Mouse (Mus musculus) MEL (cell line): Measurements from ENCODE around the gene Eif4b. TPM values are rescaled to one million over a fixed set of nuclear protein-coding genes. Genes with fewer than 3 reads are reported as not detected.

ENCODE experiments used
- DNase-seq: peaks from one replicate; pipeline ENCODE4 v3.0.0; 2011; ENCODE audit warnings: low read depth, low spot score
- H3K27ac ChIP-seq: 2 replicates; pipeline ENCODE4 v1.5.1; 2012; ENCODE audit warnings: low read depth, mild to moderate bottlenecking, control low read depth, low read length, moderate library complexity; ENCODE audit not compliant: control insufficient read depth
- H3K27me3 ChIP-seq, 2 experiments: fragments of 150-350 bp in 1 of 2; sonication (generic) in 1 of 2; 2 replicates each; pipeline ENCODE4 v1.6.1; 2012; ENCODE audit warnings: low read length in 2 of 2, mild to moderate bottlenecking in 2 of 2, improper control_type of control experiment in 1 of 2, moderate library complexity in 1 of 2; ENCODE audit not compliant: insufficient read depth in 2 of 2, control insufficient read depth in 1 of 2
- H3K36me3 ChIP-seq, 2 experiments: 2 replicates each; pipeline ENCODE4 v1.6.1; 2012 to 2014; ENCODE audit warnings: low read length in 2 of 2, improper control_type of control experiment in 1 of 2, inconsistent platforms in 1 of 2, mild to moderate bottlenecking in 1 of 2; ENCODE audit not compliant: insufficient read depth in 2 of 2, control insufficient read depth in 1 of 2
- H3K4me1 ChIP-seq, 2 experiments: fragments of 150-350 bp in 1 of 2; sonication (generic) in 1 of 2; 2 replicates each; pipeline ENCODE4 v1.6.1; 2012; ENCODE audit warnings: low read length in 2 of 2, improper control_type of control experiment in 1 of 2, mild to moderate bottlenecking in 1 of 2; ENCODE audit not compliant: insufficient read depth in 2 of 2, control insufficient read depth in 1 of 2
- H3K4me3 ChIP-seq, 2 experiments: fragments of 150-350 bp in 1 of 2; sonication (generic) in 1 of 2; 2 replicates each; pipeline ENCODE4 v1.5.1; 2012; ENCODE audit warnings: low read depth in 2 of 2, low read length in 2 of 2, mild to moderate bottlenecking in 2 of 2, moderate library complexity in 2 of 2, control low read depth in 1 of 2, improper control_type of control experiment in 1 of 2; ENCODE audit not compliant: control insufficient read depth in 1 of 2, insufficient read depth in 1 of 2
- H3K79me2 ChIP-seq: 2 replicates; pipeline ENCODE4 v1.6.1; 2012; ENCODE audit warnings: mild to moderate bottlenecking, low read length, moderate library complexity; ENCODE audit not compliant: control insufficient read depth, poor library complexity, insufficient read depth
- H3K9ac ChIP-seq: 2 replicates; pipeline ENCODE4 v1.6.1; 2012; ENCODE audit warnings: low read depth, mild to moderate bottlenecking, control low read depth, low read length, moderate library complexity; ENCODE audit not compliant: control insufficient read depth, poor library complexity, severe bottlenecking
- H3K9me3 ChIP-seq: fragments of 150-350 bp; sonication (generic); replicated peaks from 2 replicates; pipeline ENCODE4 v1.6.1; 2012; ENCODE audit warnings: mild to moderate bottlenecking, low read length, improper control_type of control experiment, moderate library complexity; ENCODE audit not compliant: insufficient read depth
- BHLHE40 ChIP-seq: IDR thresholded peaks from 2 replicates; pipeline ENCODE4 v1.6.1; 2012; ENCODE audit warnings: low read depth, mild to moderate bottlenecking, inconsistent platforms, low read length, improper control_type of control experiment, borderline replicate concordance
- CHD2 ChIP-seq: IDR thresholded peaks from 2 replicates; pipeline ENCODE4 v1.6.1; 2011; ENCODE audit warnings: low read length, improper control_type of control experiment
- E2F4 ChIP-seq: IDR thresholded peaks from 2 replicates; pipeline ENCODE4 v1.6.1; 2011; ENCODE audit warnings: low read depth, low read length, improper control_type of control experiment, borderline replicate concordance
- ELF1 ChIP-seq: IDR thresholded peaks from 2 replicates; pipeline ENCODE4 v1.6.1; 2014; ENCODE audit warnings: low read depth, mild to moderate bottlenecking, inconsistent platforms, low read length, improper control_type of control experiment, moderate library complexity
- EP300 ChIP-seq, 2 experiments: IDR thresholded peaks; 2 replicates each; pipeline ENCODE4 v1.6.1; 2011; ENCODE audit warnings: improper control_type of control experiment in 2 of 2, low read length in 2 of 2, low read depth in 1 of 2, mild to moderate bottlenecking in 1 of 2
- ETS1 ChIP-seq: IDR thresholded peaks from 2 replicates; pipeline ENCODE4 v1.6.1; 2012; ENCODE audit warnings: low read depth, mild to moderate bottlenecking, inconsistent platforms, low read length, improper control_type of control experiment, moderate library complexity
- GABPA ChIP-seq: IDR thresholded peaks from 2 replicates; pipeline ENCODE4 v1.6.1; 2012; ENCODE audit warnings: low read depth, mild to moderate bottlenecking, inconsistent platforms, low read length, improper control_type of control experiment, moderate library complexity
- KAT2A ChIP-seq: conservative IDR thresholded peaks from 2 replicates; pipeline ENCODE4 v1.6.1; 2012; ENCODE audit warnings: low read depth, low read length, improper control_type of control experiment, inconsistent platforms
- MAX ChIP-seq: IDR thresholded peaks from 2 replicates; pipeline ENCODE4 v1.6.1; 2011; ENCODE audit warnings: low read length, improper control_type of control experiment
- MEF2A ChIP-seq: IDR thresholded peaks from 2 replicates; pipeline ENCODE4 v1.6.1; 2014; ENCODE audit warnings: low read depth, mild to moderate bottlenecking, inconsistent platforms, low read length, improper control_type of control experiment; ENCODE audit not compliant: poor library complexity, insufficient replicate concordance, severe bottlenecking; ENCODE audit errors: extremely low read depth
- MYB ChIP-seq: IDR thresholded peaks from 2 replicates; pipeline ENCODE4 v1.6.1; 2011; ENCODE audit warnings: mild to moderate bottlenecking, low read depth, low read length, improper control_type of control experiment
- SMC3 ChIP-seq: IDR thresholded peaks from 2 replicates; pipeline ENCODE4 v1.6.1; 2011; ENCODE audit warnings: low read depth, low read length, improper control_type of control experiment
- TAL1 ChIP-seq: IDR thresholded peaks from 2 replicates; pipeline ENCODE4 v1.6.1; 2012; ENCODE audit warnings: mild to moderate bottlenecking, inconsistent platforms, low read length, moderate library complexity, mixed read lengths
- TCF12 ChIP-seq: IDR thresholded peaks from 2 replicates; pipeline ENCODE4 v1.6.1; 2014; ENCODE audit warnings: low read depth, mild to moderate bottlenecking, inconsistent platforms, low read length, improper control_type of control experiment, moderate library complexity
- UBTF ChIP-seq: IDR thresholded peaks from 2 replicates; pipeline ENCODE4 v1.6.1; 2012; ENCODE audit warnings: low read depth, mild to moderate bottlenecking, inconsistent platforms, low read length, improper control_type of control experiment, moderate library complexity, borderline replicate concordance; ENCODE audit not compliant: insufficient read depth
- USF1 ChIP-seq: IDR thresholded peaks from 2 replicates; pipeline ENCODE4 v1.6.1; 2014; ENCODE audit warnings: low read depth, mild to moderate bottlenecking, inconsistent platforms, low read length, improper control_type of control experiment, moderate library complexity
- ZC3H11A ChIP-seq: IDR thresholded peaks from 2 replicates; pipeline ENCODE4 v1.6.1; 2012; ENCODE audit warnings: low read depth, mild to moderate bottlenecking, inconsistent platforms, low read length, improper control_type of control experiment
- ZKSCAN1 ChIP-seq: IDR thresholded peaks from 2 replicates; pipeline ENCODE4 v1.6.1; 2012; ENCODE audit warnings: low read depth, mild to moderate bottlenecking, inconsistent platforms, low read length, improper control_type of control experiment, moderate library complexity
- ZNF384 ChIP-seq: IDR thresholded peaks from 2 replicates; pipeline ENCODE4 v1.6.1; 2012; ENCODE audit warnings: low read depth, mild to moderate bottlenecking, inconsistent platforms, low read length, improper control_type of control experiment
- polyA plus RNA-seq, 2 experiments: library from polyadenylated mRNA; stranded (reverse) in 1 of 2; unstranded in 1 of 2; fragments of >175 nt in 1 of 2; fragments of >200 nt in 1 of 2; gene quantifications; 2 replicates each; pipeline versions ENCODE4 v1.2.1 to v1.2.4; 2012; ENCODE audit warnings: low replicate concordance in 2 of 2, low read depth in 1 of 2; ENCODE audit not compliant: insufficient read length in 2 of 2, insufficient read depth in 1 of 2, missing spikeins in 1 of 2
- total RNA-seq: library from RNA; depleted of rRNA; stranded (reverse); fragments of 300-350 nt; gene quantifications from 2 replicates; pipeline ENCODE4 v1.2.3, GENCODE M21; 2012

Eif4b gene
- total and polyA plus RNA-seq, 3 experiments, result 464 to 790 (median 561) TPM

- Histone ChIP-seq H3K36me3 (peaks cover 19 to 72% of the 10 kb centered on the region in 2 experiments), H3K9ac (no peak overlapping the region), H3K4me3 (no peak overlapping the region), H3K9me3 (no peaks in the 10 kb centered on the region)
- TF ChIP-seq MYB (no peak), ZNF384 (no peak), CHD2 (no peak), MEF2A (no peak), GABPA (no peak), ELF1 (no peak), TCF12 (no peak), KAT2A (no peak), SMC3 (no peak), ZC3H11A (no peak), ETS1 (no peak), UBTF (no peak), EP300 (IDR thresholded peaks at IDR 0.05; ENCODE audit: low read depth in 1 of 2, low read length in 2 of 2) (no peak)
- TF ChIP-seq, all 39 proteins: peak for 0
- H3K27ac ChIP-seq, result no peak overlapping the region
- H3K79me2 ChIP-seq, result peaks cover 5% of the 10 kb centered on the region; the same call in 1 of the 2 replicates
- H3K27me3 ChIP-seq, result no peaks in the 10 kb centered on the region
- no peaks in the 10 kb centered on the region for H3K4me1 ChIP-seq
- no peak for DNase-seq
These were observed 18.6 kb downstream of the Eif4b start for GRCm38 (mm10) chr15:102092222-102092621.

GRCm38 (mm10) chr15:102094157-102094556 lies 20.6 kb downstream of the Eif4b start:
- H3K4me1 ChIP-seq, result peaks cover 0 to 1% of the 10 kb centered on the region in 2 experiments; a peak in 1 of 4 replicates
- no peak for TF ChIP-seq MAX
- no peak for TF ChIP-seq E2F4
- TF ChIP-seq ZNF384, result no peak
- TF ChIP-seq ZKSCAN1, result no peak
- TF ChIP-seq BHLHE40, result no peak
- TF ChIP-seq TAL1, result no peak
- TF ChIP-seq USF1, result no peak
- no peak for DNase-seq
- no peak overlapping the region for H3K9ac ChIP-seq
- H3K4me3 ChIP-seq, result no peak overlapping the region
- no peak overlapping the region for H3K27ac ChIP-seq
- H3K9me3 ChIP-seq, result no peaks in the 10 kb centered on the region
- peaks cover 18 to 53% of the 10 kb centered on the region in 2 experiments for H3K36me3 ChIP-seq
- H3K27me3 ChIP-seq, result no peaks in the 10 kb centered on the region
- no peaks in the 10 kb centered on the region; the same call in 1 of the 2 replicates for H3K79me2 ChIP-seq
